ENCODE assay signal across 9 mouse cellular contexts in the genomic region with DNA sequence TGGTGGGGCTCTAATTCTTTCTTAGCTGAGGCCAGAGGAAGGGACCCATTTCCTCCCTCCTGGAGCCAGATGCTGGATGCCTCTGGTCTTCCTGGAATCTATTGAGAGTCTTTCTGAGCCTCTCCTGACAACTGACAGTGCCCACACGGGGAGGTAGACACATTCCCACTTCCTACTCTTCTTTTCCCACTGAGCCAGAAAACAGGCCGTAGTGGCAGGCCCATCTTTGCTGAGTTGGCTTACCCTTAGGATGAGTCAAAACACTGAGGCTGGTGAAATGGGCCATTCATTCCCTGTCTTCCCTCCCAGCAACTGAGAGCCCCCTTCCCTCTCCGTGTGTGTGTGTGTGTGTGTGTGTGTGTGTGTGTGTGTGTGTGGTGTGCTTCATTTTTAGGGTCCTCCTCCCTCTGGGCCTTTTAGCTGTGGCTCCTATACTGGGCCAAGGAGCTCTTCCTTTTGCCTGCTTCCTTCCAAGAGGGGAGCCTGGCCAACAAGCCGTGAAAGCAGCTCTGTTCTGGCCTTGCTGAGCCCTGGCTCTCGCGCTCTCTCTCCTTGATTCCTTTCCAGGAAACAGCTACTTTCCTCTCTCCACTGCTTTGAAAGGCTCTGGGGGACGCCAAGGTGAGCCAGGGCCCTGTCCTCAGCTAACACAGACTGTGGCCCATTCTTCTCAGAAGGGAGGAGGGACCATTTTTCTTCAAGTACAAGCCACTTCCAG. TPM values are rescaled to one million over a fixed set of nuclear protein-coding genes. Genes with fewer than 3 reads are reported as not detected.
DNase-seq lines count a peak whose midpoint lies in the region; ATAC-seq lines count a peak whose summit lies in the region.
"Had no signal": no experiment of that assay in that cellular context is flagged by ENCODE, and none has a peak within 500 bp of the region (broad histone marks: within the 10 kb centered on the region; RNA-seq: fewer than 3 reads in every experiment).

No protein-coding gene starts in this region.

- H3K9ac ChIP-seq in neural tube, embryonic 13.5 days, result no peak overlapping the region
- no peak overlapping the region for H3K9ac ChIP-seq in stomach, embryonic 16.5 days (ENCODE audit: low read length)
- H3K9ac ChIP-seq: neural tube, embryonic 12.5 days had no signal

- 61% methylated on average over 7 of the region's 7 CpGs for WGBS in neural tube, embryonic 13.5 days
- 39% methylated on average over 7 of the region's 7 CpGs for WGBS in stomach, embryonic 16.5 days

- peaks cover 10% of the 10 kb centered on the region for H3K4me1 ChIP-seq in neural tube, embryonic 13.5 days (replicated peaks)
- H3K4me1 ChIP-seq in stomach, embryonic 16.5 days (ENCODE audit: control insufficient read depth, insufficient read depth, low read length), result no peaks in the 10 kb centered on the region
- H3K4me1 ChIP-seq: neural tube, embryonic 12.5 days had no signal

- no peak for ATAC-seq in neural tube, embryonic 13.5 days (ENCODE audit: low read depth)
- ATAC-seq in stomach, embryonic 16.5 days (ENCODE audit: insufficient read depth, low FRiP score), result peak; percentile 42; the same call in 1 of the 2 replicates
- no peak for ATAC-seq in granulocyte monocyte progenitor cell, adult 5-6 weeks (replicated peaks; ENCODE audit: poor library complexity, severe bottlenecking)

- H3K9me3 ChIP-seq in neural tube, embryonic 13.5 days, result no peaks in the 10 kb centered on the region
- no peaks in the 10 kb centered on the region for H3K9me3 ChIP-seq in stomach, embryonic 16.5 days (replicated peaks; ENCODE audit: control insufficient read depth, low read length)
- H3K9me3 ChIP-seq: neural tube, embryonic 12.5 days had no signal

- H3K4me2 ChIP-seq in neural tube, embryonic 13.5 days, result no peak overlapping the region
- no peak overlapping the region for H3K4me2 ChIP-seq in stomach, embryonic 16.5 days (ENCODE audit: low read depth, low read length)
- H3K4me2 ChIP-seq: neural tube, embryonic 12.5 days had no signal

- H3K27ac ChIP-seq in neural tube, embryonic 13.5 days (replicated peaks), result 0 out of 2 replicates have a peak overlapping the region, but pooled peaks have one; percentile 23
- no peak overlapping the region for H3K27ac ChIP-seq in stomach, embryonic 16.5 days (ENCODE audit: low read length)
- H3K27ac ChIP-seq: neural tube, embryonic 12.5 days had no signal

- peak; percentile 27 for DNase-seq in adrenal gland, postnatal 14 days
- DNase-seq in adrenal gland, adult (ENCODE audit: inconsistent age in 2 of 2, low spot score in 1 of 2), result no peak
- DNase-seq in neural tube, embryonic 10.5 days (ENCODE audit: extremely low spot score, low spot score), result no peak
- peak; percentile 61 for DNase-seq in layer of hippocampus, adult 9-11 months
- DNase-seq in thymus, postnatal 0 days (ENCODE audit: low spot score), result no peak

- no peak overlapping the region for H3K4me3 ChIP-seq in neural tube, embryonic 13.5 days
- no peak overlapping the region for H3K4me3 ChIP-seq in stomach, embryonic 16.5 days (replicated peaks; ENCODE audit: low read length)
- H3K4me3 ChIP-seq: neural tube, embryonic 12.5 days had no signal

- peaks cover 12% of the 10 kb centered on the region; the same call in 1 of the 2 replicates for H3K27me3 ChIP-seq in neural tube, embryonic 13.5 days
- peaks cover 3% of the 10 kb centered on the region; the same call in 1 of the 2 replicates for H3K27me3 ChIP-seq in stomach, embryonic 16.5 days (ENCODE audit: control insufficient read depth, insufficient read depth, low read length)
- H3K27me3 ChIP-seq: neural tube, embryonic 12.5 days had no signal

- H3K36me3 ChIP-seq in neural tube, embryonic 13.5 days, result no peaks in the 10 kb centered on the region
- H3K36me3 ChIP-seq in stomach, embryonic 16.5 days (ENCODE audit: control insufficient read depth, insufficient read depth, low read length), result no peaks in the 10 kb centered on the region
- H3K36me3 ChIP-seq: neural tube, embryonic 12.5 days had no signal

RNA-seq across cellular contexts. Expression of gene Gm17455, which starts 6.1 kb away (rescaled TPM):
- not detected in 2 replicates for total RNA-seq in adrenal gland, postnatal 14 days (2021)
- 4.9 and 12.3 TPM in 2 replicates for polyA plus RNA-seq in neural tube, embryonic 13.5 days (2015; fragmentation: Nextera tagmentation; extraction: Ambion mirVana)
- polyA plus RNA-seq in stomach, embryonic 16.5 days (2015; fragmentation: Nextera tagmentation; extraction: Ambion mirVana), result 0.76 TPM in 1 of 2 replicates, not detected in the other
- polyA plus RNA-seq in thymus, postnatal 0 days (2015; fragmentation: Nextera tagmentation; extraction: Ambion mirVana), result 0.31 and 0.52 TPM in 2 replicates
- not detected in 2 replicates for total RNA-seq in granulocyte monocyte progenitor cell, adult 5-6 weeks (2014; fragmentation: Nextera tagmentation)
- not detected in 2 replicates for total RNA-seq in granulocyte monocyte progenitor cell, adult 5-6 weeks (2017)

RNA-seq across cellular contexts. Expression of gene Vsir, which starts 59.0 kb away (rescaled TPM):
- total RNA-seq in adrenal gland, postnatal 14 days (2021), result 12.8 and 22.1 TPM in 2 replicates
- polyA plus RNA-seq in neural tube, embryonic 13.5 days (2015; fragmentation: Nextera tagmentation; extraction: Ambion mirVana), result 2.8 and 3.0 TPM in 2 replicates
- 6.6 and 8.5 TPM in 2 replicates for polyA plus RNA-seq in stomach, embryonic 16.5 days (2015; fragmentation: Nextera tagmentation; extraction: Ambion mirVana)
- 14.0 and 15.2 TPM in 2 replicates for polyA plus RNA-seq in thymus, postnatal 0 days (2015; fragmentation: Nextera tagmentation; extraction: Ambion mirVana)
- total RNA-seq in granulocyte monocyte progenitor cell, adult 5-6 weeks (2014; fragmentation: Nextera tagmentation), result 45.9 and 57.9 TPM in 2 replicates
- total RNA-seq in granulocyte monocyte progenitor cell, adult 5-6 weeks (2017), result 108 and 143 TPM in 2 replicates

Comparison
In these comparisons a context has a peak if more than half of its experiments do, and no peak if none do; other contexts are left out.
1. DNase-seq: peak in adrenal gland, postnatal 14 days (single experiment) and layer of hippocampus, adult 9-11 months (single experiment); none in adrenal gland, adult (0 of 2), neural tube, embryonic 10.5 days (single experiment) and thymus, postnatal 0 days (single experiment).